Mouse (Mus musculus) brown adipose tissue, adult 24 weeks (tissue): Measurements from ENCODE around the gene Npas3. TPM values are rescaled to one million over a fixed set of nuclear protein-coding genes. Genes with fewer than 3 reads are reported as not detected.

Experiments used
- H3K27ac ChIP-seq: fragments of 200-500 bp; replicated peaks from 2 replicates; pipeline ENCODE4 v1.5.1; 2012; ENCODE audit warnings: low read depth, mild to moderate bottlenecking, low read length
- H3K4me1 ChIP-seq: fragments of 200-500 bp; 2 replicates; pipeline ENCODE4 v1.6.1; 2012; ENCODE audit warnings: low read length, mixed read lengths; ENCODE audit not compliant: control insufficient read depth, insufficient read depth, insufficient read length
- H3K4me3 ChIP-seq: fragments of 200-500 bp; 2 replicates; pipeline ENCODE4 v1.5.1; 2012; ENCODE audit warnings: low read depth, mild to moderate bottlenecking, low read length, moderate library complexity; ENCODE audit not compliant: insufficient read depth
- polyA plus RNA-seq: library from polyadenylated mRNA; stranded (reverse); fragments of >200 nt; gene quantifications from 2 replicates; pipeline ENCODE4 v1.2.4, GENCODE M21; 2012; ENCODE audit not compliant: missing spikeins, insufficient read depth, insufficient read length

Gene Npas3
- polyA plus RNA-seq, 1 experiment: not detected

DNA sequence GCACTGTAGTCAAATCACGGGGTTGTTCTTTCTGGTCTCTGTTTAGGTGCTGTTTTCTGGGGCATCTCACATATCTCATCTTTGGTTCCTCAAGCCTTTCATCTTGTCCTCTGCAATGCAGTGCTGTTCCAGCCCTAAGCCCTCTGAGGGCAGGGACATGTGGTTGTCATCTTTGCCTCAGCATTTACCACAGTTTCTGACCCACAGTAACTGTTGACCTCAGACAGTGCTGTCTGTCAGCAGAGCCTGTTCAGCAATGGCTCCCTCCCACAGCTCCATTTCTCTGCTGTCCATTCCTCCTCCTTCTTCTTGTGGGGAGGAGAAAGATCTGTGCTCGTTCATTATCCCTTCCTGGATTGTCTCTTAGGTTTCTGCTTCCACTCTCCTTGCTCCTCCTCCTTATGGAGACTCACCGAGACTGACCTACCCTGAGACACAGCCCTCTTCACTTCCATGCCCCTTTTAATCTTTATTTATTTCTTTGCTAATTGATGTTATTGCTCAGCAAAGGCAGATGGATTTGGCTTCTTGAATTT, 79.2 kb downstream of the Npas3 start:
- H3K4me3 ChIP-seq: no peak overlapping the region
- H3K27ac ChIP-seq: no peak overlapping the region

DNA sequence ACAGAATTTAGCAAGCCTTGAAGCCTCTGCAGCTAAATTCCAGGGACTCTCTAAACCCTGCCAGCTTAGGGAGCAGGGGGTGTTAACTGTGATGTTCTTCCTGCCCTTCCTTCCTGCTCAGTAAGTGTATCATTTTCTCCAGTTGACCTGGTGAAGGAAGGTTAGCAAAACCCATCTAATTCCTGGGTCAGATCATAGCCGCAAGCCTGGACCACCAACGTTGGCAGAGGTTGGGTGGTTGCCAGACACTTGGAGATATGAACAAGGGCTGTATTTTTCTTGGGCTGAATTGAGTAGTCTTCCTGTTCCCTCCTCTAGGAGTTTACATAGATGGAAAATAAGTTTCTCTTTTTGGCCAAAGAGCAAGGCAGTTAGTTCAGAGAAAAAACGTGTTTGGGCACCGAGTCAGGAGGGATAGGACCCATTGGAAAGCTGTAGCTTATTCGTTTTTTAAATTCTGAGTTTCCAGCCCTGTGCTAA, 79.8 kb downstream of the Npas3 start:
- H3K4me3 ChIP-seq: no peak overlapping the region
- no peak overlapping the region for H3K27ac ChIP-seq
- H3K4me1 ChIP-seq: peaks cover 2% of the 10 kb centered on the region; the same call in 1 of the 2 replicates

More for the DNA sequence above, 79.2 kb downstream of the Npas3 start:
- peaks cover 2% of the 10 kb centered on the region; the same call in 1 of the 2 replicates for H3K4me1 ChIP-seq

DNA sequence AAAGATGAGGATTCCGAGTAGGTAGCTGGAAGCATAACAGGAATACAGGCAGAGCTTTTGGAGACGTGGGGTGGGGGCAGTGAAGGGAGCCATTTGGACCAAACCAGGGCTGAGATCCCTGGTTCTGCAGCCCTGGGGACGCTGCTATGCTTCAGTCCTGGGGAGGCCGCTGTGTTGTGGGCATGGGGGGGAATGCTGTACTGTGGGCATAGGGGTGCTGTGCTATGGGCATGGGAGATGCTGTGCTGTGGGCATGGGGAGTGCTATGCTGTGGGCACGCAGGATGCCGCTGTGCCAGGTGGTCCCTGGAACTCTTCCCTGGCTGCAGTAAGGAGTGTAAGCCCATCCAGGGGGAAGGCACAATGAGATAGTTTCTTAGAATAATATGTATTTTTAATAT, 81.7 kb downstream of the Npas3 start:
- H3K4me1 ChIP-seq: peaks cover 2% of the 10 kb centered on the region; the same call in 1 of the 2 replicates
- H3K4me3 ChIP-seq: no peak overlapping the region
- no peak overlapping the region for H3K27ac ChIP-seq

DNA sequence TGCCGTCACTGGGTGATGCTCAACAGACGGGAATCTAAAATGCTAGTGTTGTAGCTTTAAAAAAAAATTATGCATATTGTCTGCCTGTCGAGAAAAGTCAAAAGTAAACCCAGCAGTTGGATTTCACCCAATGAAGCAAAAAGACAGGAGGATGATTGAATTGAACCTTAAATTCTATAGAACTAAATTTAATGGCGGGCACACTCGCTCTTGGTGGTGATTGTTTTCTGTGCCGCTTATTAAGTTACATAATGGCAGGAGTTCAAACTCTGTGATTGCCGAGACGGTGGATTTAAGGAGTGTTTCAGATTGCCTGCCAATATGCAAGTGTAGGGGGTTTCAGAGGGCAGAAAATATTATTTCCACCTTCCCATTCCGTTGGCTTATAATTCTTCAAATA, 82.9 kb downstream of the Npas3 start:
- no peak overlapping the region for H3K27ac ChIP-seq

DNA sequence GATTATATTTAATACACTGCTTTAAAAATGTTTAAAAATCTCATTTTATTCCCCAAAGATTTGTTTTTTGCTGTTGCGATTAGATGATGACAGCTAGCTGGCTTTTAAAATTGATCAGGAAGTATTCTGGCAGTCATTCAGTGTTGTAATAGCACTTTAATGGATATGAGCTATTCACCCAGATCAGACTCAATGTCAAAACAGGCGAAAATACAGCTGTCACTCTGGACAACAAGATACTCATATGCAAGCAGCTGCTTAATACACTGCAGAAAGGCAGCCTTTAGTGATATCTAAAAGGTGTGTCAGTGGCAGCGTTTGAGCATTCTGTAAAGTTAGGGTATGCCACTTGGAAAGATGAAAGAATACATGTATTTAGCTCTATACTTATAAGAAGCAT, 83.3 kb downstream of the Npas3 start:
- Histone ChIP-seq H3K27ac (no peak overlapping the region), H3K4me1 (peaks cover 2% of the 10 kb centered on the region; the same call in 1 of the 2 replicates), H3K4me3 (no peak overlapping the region)

More for the DNA sequence above, 82.9 kb downstream of the Npas3 start:
- peaks cover 2% of the 10 kb centered on the region; the same call in 1 of the 2 replicates for H3K4me1 ChIP-seq
- H3K4me3 ChIP-seq: no peak overlapping the region

DNA sequence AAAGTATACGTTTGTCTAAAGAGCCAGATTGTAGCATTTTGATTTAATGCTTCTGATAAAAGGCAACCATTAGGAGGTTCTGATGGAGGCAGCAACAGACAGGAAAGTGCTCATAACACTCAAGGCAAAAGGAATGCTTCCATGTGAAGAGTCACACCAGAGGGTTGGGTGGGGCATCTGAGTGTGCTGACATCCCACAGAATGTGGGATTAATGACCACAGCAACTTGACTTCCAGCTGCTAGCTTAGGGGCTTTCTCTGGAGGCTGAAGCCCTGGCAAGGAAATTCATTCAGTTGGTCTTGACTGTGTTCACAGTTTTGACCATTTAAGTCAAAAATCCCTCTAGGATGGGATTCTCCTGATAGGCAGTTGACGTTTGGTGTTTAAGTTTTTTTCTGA, 84.8 kb downstream of the Npas3 start:
- peaks cover 1% of the 10 kb centered on the region; the same call in 1 of the 2 replicates for H3K4me1 ChIP-seq
- no peak overlapping the region for H3K27ac ChIP-seq
- H3K4me3 ChIP-seq: no peak overlapping the region

DNA sequence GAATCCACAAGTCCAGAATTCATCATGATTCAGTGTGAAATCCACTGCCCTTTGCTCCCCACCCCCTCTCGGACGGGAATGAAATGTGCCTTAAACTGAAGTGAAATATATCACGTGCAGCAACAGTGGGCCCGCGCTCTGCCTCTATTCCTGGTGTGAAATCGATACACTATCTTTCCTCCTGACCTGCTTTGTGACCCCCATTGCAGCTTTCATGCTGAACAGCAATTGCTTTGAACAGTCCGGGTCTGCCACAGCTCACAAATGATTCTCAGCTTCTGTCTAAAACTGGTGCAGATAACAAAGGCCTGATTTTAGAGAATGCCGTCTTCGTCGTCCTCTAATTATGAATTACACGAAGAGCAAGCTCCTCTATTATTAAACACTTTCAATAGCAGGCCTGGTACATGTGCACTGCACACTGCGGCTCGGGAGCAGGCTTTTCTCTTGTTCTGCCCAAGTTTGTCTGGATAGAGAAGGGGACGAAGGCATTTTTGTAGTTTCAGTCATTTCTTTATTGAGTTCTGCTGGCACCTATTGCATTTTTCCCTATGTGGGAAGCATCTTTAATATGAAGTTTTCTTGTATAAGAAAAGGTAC, 90.0 kb downstream of the Npas3 start:
- no peaks in the 10 kb centered on the region for H3K4me1 ChIP-seq
- H3K27ac ChIP-seq: no peak overlapping the region
- no peak overlapping the region for H3K4me3 ChIP-seq

DNA sequence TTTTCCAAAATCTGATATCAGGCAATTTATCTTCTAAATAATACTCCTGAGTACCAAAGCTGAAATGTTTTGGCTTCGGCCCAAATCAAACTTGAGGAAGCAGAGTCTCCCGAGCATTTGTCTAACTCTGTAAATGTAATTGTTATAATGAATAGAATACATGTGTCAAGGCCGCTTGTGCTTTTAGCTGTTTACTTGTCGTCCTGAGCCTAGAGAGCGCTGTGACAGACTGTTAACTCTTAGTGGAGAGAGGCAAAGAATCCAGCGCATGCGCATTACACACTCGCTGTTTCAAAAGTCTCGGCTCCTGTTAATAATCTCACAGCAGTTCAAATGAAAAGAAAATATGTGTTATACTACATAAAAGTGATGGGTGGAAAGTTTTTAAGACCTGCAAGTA, 94.3 kb downstream of the Npas3 start:
- no peaks in the 10 kb centered on the region for H3K4me1 ChIP-seq
- no peak overlapping the region for H3K4me3 ChIP-seq

DNA sequence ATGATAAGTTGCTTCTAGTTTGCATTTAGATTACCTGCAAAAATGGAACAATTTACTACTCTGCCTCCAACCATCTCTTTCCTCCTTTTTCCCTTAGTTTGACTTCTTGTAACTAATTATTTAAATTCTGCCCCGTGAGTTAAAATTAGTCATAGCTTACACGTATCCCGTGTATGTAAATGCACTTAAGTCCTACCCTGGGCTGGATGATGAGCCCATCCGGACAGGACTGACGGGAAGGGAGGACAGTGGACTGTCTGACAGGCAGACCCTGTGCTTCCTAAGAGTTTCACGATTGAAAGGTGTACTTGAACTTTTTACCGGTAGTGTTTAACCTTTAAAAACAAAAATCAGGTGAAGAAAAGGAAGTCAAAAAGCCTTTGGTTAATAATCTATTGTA, 103.4 kb downstream of the Npas3 start:
- Histone ChIP-seq H3K4me3 (no peak overlapping the region), H3K4me1 (no peaks in the 10 kb centered on the region), H3K27ac (no peak overlapping the region)

More for the DNA sequence above, 94.3 kb downstream of the Npas3 start:
- no peak overlapping the region for H3K27ac ChIP-seq

DNA sequence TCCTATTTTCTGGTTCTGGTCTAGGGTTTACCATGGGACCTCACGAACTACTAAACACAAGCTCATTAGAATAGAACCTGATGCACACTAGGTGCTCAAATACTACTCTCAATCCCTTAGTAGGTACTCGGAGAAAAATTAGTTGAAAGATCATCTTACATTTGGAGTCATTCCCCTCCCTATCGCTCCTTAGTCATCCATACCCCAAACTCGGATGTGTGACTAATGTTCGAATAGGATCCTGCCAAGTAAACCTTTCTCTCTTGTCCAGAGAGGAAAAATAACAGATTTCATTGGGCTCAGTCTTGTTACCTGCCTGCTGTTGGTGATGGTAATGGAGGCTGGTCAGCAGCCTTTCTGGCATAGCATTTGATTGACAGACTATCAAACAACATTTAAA, 117.3 kb downstream of the Npas3 start:
- Histone ChIP-seq H3K4me3 (no peak overlapping the region), H3K27ac (no peak overlapping the region), H3K4me1 (no peaks in the 10 kb centered on the region)

DNA sequence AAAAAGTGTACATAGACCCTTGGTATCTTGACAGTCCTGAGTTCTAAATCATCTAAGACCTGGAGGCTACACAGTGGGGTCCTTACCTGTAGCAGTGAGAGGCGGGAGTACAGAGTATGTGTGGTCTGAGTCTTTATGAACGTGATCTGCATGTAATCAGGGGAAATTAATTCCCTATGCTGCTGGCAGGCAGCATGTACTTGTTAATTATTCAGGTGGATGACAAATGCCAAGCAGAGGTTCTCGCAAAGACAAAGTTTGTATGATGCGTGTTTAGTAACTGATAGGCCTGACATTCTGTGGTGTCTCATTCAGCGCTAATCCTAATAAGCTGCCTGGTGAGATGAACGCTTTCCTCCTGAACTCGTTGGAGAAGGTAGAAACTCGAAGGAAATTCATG, 136.4 kb downstream of the Npas3 start:
- no peak overlapping the region for H3K27ac ChIP-seq
- H3K4me1 ChIP-seq: no peaks in the 10 kb centered on the region
- H3K4me3 ChIP-seq: no peak overlapping the region

DNA sequence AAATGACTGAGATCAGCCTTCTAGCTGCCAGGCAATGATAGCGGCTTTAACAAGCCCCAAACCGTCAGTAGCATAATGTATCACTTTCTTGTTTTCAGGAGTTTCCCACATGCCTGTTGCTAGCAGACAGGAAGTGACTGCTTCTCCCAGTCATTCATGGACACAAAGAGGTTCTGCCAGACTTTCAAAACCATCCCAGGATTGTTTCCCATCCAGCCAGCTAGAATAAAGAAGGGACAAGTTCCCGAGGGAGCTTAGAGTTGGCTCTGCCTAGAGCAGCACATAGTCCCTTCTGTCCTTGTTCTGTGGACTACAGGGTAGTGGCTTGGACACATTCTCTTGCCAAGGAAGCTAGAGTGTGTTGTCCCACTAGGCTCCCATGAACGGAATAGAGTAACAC, 157.4 kb downstream of the Npas3 start:
- Histone ChIP-seq H3K4me3 (no peak overlapping the region), H3K27ac (no peak overlapping the region), H3K4me1 (no peaks in the 10 kb centered on the region)

DNA sequence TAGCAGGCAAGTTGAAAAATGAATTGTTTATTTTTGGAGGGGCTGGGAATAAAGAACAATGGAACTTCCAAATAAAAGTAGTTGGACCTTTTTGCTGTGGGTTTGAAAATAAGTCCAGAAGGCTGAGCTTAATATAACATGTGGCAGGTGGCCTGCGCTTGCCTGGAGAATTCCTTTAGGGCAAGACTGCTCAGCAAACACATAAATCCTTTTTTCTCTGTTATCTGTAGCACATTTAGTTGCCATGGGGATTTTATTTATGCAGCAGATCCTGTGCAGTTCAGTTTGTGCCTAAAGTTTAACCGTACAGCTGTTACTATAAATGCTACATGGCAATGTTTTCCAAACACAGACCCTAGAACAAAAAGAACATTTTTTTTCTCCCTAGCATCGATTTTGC, 159.3 kb downstream of the Npas3 start:
- Histone ChIP-seq H3K4me1 (no peaks in the 10 kb centered on the region), H3K4me3 (no peak overlapping the region), H3K27ac (no peak overlapping the region)

DNA sequence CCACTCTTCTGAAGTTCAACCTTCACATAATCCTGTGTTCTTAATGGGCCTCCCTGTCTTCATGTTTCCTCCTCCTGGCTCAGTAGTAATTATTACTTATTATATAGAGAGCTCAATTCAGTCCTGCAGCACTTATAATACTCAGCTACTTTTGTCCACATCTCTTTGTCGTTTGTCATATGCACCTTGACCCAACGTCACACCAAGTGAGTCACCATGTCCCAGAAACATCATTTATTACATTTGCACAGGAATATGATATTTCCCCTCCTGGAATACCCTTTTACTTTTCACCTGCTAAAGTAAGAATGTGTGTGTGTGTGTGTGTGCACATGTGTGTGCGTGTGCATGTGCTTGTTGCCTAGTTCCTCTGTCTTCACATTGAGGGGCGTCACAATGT, 161.2 kb downstream of the Npas3 start:
- Histone ChIP-seq H3K4me3 (no peak overlapping the region), H3K4me1 (no peaks in the 10 kb centered on the region), H3K27ac (no peak overlapping the region)

DNA sequence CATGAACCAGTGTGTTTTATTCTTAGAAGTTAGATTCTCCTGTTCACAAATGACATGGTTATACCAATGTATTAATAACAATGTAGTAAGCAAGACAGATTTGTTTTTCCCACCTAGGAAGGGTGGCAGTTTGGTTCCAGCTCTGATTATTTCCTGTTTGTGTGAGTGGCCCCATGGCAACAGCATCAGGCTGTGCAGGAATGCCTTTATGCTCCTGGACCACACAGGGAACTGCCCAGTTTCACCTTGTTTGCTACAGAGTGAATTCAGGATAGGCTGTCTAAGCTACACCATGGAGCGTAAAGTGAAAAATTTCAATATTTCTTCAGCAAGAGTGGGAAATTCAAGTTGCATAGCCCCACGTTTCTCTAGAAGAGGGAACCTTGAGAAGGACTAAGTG, 162.2 kb downstream of the Npas3 start:
- no peak overlapping the region for H3K27ac ChIP-seq
- H3K4me1 ChIP-seq: no peaks in the 10 kb centered on the region
- no peak overlapping the region for H3K4me3 ChIP-seq

DNA sequence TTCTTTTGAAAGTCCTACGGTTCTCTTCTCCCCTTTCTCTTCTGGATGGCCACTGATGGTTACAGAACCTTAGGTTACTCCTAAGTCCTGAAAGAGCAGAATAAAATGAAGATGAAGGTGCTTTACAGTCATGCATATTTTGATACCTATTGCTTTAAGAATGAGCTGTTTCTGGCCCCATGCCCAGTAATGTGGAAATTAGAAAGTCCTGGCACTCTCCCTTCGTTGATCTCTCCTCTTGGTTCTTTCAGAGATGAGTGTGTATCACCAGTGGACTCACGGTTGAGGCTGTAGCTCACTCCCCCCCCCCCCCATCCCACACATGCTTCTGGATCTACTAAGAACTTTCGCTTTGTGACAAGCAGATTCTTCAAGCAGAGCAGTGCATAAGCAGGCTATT, 167.6 kb downstream of the Npas3 start:
- Histone ChIP-seq H3K4me3 (no peak overlapping the region), H3K4me1 (no peaks in the 10 kb centered on the region), H3K27ac (no peak overlapping the region)
